Mouse (Mus musculus): Measurements from ENCODE around the gene Pik3cg.

- TF ChIP-seq EP300 (IDR thresholded peaks at IDR 0.05; ENCODE audit: low read depth) (no peak), CTCF (IDR thresholded peaks at IDR 0.05; ENCODE audit: low read depth) (no peak)
Measured at GRCm38 (mm10) chr12:32215143-32215542, 6.7 kb upstream of the Pik3cg start.
